In genomic region chr5:149679886-149680285, GRCm38 (mm10) we compare ENCODE assay signal across 9 mouse cellular contexts. TPM values are rescaled to one million over a fixed set of nuclear protein-coding genes. Genes with fewer than 3 reads are reported as not detected.
DNase-seq lines count a peak whose midpoint lies in the region; ATAC-seq and TF ChIP-seq lines count a peak whose summit lies in the region.
"Had no signal": no experiment of that assay in that cellular context is flagged by ENCODE, and none has a peak within 500 bp of the region (broad histone marks: within the 10 kb centered on the region; RNA-seq: fewer than 3 reads in every experiment).

No protein-coding gene starts in this region.

- no peak for TF ChIP-seq CTCF in stomach, postnatal 0 days (IDR thresholded peaks at IDR 0.05; ENCODE audit: low read depth)

- ATAC-seq in hindbrain, embryonic 16.5 days, result no peak
- no peak for ATAC-seq in hindbrain, embryonic 11.5 days (ENCODE audit: low FRiP score)
- no peak for ATAC-seq in stomach, embryonic 16.5 days (ENCODE audit: insufficient read depth, low FRiP score)
- no peak for ATAC-seq in stomach, postnatal 0 days (ENCODE audit: low FRiP score, low TSS enrichment)
- no peak for ATAC-seq in limb, embryonic 14.5 days (ENCODE audit: low FRiP score, low read depth)

- no peaks in the 10 kb centered on the region for H3K27me3 ChIP-seq in hindbrain, embryonic 16.5 days (replicated peaks; ENCODE audit: control insufficient read depth, insufficient read depth, low read length)
- no peaks in the 10 kb centered on the region for H3K27me3 ChIP-seq in hindbrain, embryonic 11.5 days (ENCODE audit: control insufficient read depth, insufficient read depth, low read length)
- no peaks in the 10 kb centered on the region for H3K27me3 ChIP-seq in stomach, embryonic 16.5 days (ENCODE audit: control insufficient read depth, insufficient read depth, low read length)
- no peaks in the 10 kb centered on the region for H3K27me3 ChIP-seq in stomach, postnatal 0 days (ENCODE audit: control insufficient read depth, insufficient read depth, low read length)
- H3K27me3 ChIP-seq in limb, embryonic 14.5 days (ENCODE audit: control insufficient read depth, insufficient read depth, low read length), result no peaks in the 10 kb centered on the region

- no peak for TF ChIP-seq EP300 in stomach, postnatal 0 days (optimal IDR thresholded peaks at IDR 0.05)

- H3K4me3 ChIP-seq in hindbrain, embryonic 16.5 days (ENCODE audit: low read length), result no peak overlapping the region
- no peak overlapping the region for H3K4me3 ChIP-seq in hindbrain, embryonic 11.5 days (ENCODE audit: low read depth, low read length)
- no peak overlapping the region for H3K4me3 ChIP-seq in stomach, embryonic 16.5 days (replicated peaks; ENCODE audit: low read length)
- H3K4me3 ChIP-seq in stomach, postnatal 0 days (ENCODE audit: low read depth, low read length), result no peak overlapping the region
- H3K4me3 ChIP-seq in limb, embryonic 14.5 days (replicated peaks; ENCODE audit: low read length), result 0 out of 2 replicates have a peak overlapping the region, but pooled peaks have one; percentile 71

- peak overlapping the region; percentile 95 for H3K4me2 ChIP-seq in hindbrain, embryonic 16.5 days (ENCODE audit: low read length)
- H3K4me2 ChIP-seq in hindbrain, embryonic 11.5 days (replicated peaks; ENCODE audit: low read depth, low read length), result no peak overlapping the region
- peak overlapping the region; percentile 97; the same call in 1 of the 2 replicates for H3K4me2 ChIP-seq in stomach, embryonic 16.5 days (ENCODE audit: low read depth, low read length)
- H3K4me2 ChIP-seq in stomach, postnatal 0 days (replicated peaks; ENCODE audit: low read depth), result no peak overlapping the region
- H3K4me2 ChIP-seq in limb, embryonic 14.5 days (replicated peaks; ENCODE audit: low read depth, low read length, severe bottlenecking), result 0 out of 2 replicates have a peak overlapping the region, but pooled peaks have one; percentile 92

- peaks cover 10% of the 10 kb centered on the region for H3K4me1 ChIP-seq in hindbrain, embryonic 16.5 days (ENCODE audit: control insufficient read depth, insufficient read depth, low read depth, low read length)
- H3K4me1 ChIP-seq in hindbrain, embryonic 11.5 days (replicated peaks; ENCODE audit: control insufficient read depth, insufficient read depth, low read length), result peaks cover 8% of the 10 kb centered on the region
- peaks cover 9% of the 10 kb centered on the region; the same call in 1 of the 2 replicates for H3K4me1 ChIP-seq in stomach, embryonic 16.5 days (ENCODE audit: control insufficient read depth, insufficient read depth, low read length)
- 0 out of 2 replicates have a peak, but pooled peaks cover 3% of the 10 kb centered on the region for H3K4me1 ChIP-seq in stomach, postnatal 0 days (replicated peaks; ENCODE audit: control insufficient read depth, insufficient read depth)
- H3K4me1 ChIP-seq in limb, embryonic 14.5 days (ENCODE audit: control insufficient read depth, insufficient read depth, low read length), result peaks cover 6% of the 10 kb centered on the region; the same call in 1 of the 2 replicates

- TF ChIP-seq POLR2A in limb, embryonic 14.5 days (IDR thresholded peaks at IDR 0.05; ENCODE audit: borderline replicate concordance, extremely low read depth, insufficient read depth, insufficient read length), result no peak

- no peak overlapping the region for H3K27ac ChIP-seq in hindbrain, embryonic 16.5 days (ENCODE audit: low read depth, low read length)
- H3K27ac ChIP-seq in hindbrain, embryonic 11.5 days (ENCODE audit: low read depth, low read length), result no peak overlapping the region
- no peak overlapping the region for H3K27ac ChIP-seq in stomach, embryonic 16.5 days (ENCODE audit: low read length)
- no peak overlapping the region for H3K27ac ChIP-seq in stomach, postnatal 0 days (replicated peaks)
- H3K27ac ChIP-seq in limb, embryonic 14.5 days (replicated peaks; ENCODE audit: low read depth, low read length), result no peak overlapping the region
- H3K27ac ChIP-seq: left cerebral cortex, adult 2 months had no signal

- no peak overlapping the region for H3K9ac ChIP-seq in hindbrain, embryonic 16.5 days (ENCODE audit: low read depth, low read length)
- H3K9ac ChIP-seq in hindbrain, embryonic 11.5 days (ENCODE audit: low read depth, low read length), result no peak overlapping the region
- no peak overlapping the region for H3K9ac ChIP-seq in stomach, embryonic 16.5 days (ENCODE audit: low read length)
- H3K9ac ChIP-seq in stomach, postnatal 0 days (ENCODE audit: low read length), result no peak overlapping the region
- H3K9ac ChIP-seq in limb, embryonic 14.5 days (ENCODE audit: low read depth, low read length, severe bottlenecking), result no peak overlapping the region

- no peak for DNase-seq in hindbrain, embryonic 11.5 days (ENCODE audit: low spot score)
- no peak for DNase-seq in stomach, postnatal 0 days (ENCODE audit: low spot score)
- DNase-seq in limb, embryonic 14.5 days (ENCODE audit: low spot score), result no peak
- no peak for DNase-seq in ovary, postnatal 36 days (ENCODE audit: low spot score)
- DNase-seq in spleen, postnatal 4 days (ENCODE audit: low spot score in 2 of 2), result no peak
- DNase-seq: cerebellum, postnatal 14 days had no signal

- WGBS in hindbrain, embryonic 16.5 days, result 52% methylated on average over 7 of the region's 7 CpGs
- 79% methylated on average over 7 of the region's 7 CpGs for WGBS in hindbrain, embryonic 11.5 days
- WGBS in stomach, embryonic 16.5 days, result 49% methylated on average over 7 of the region's 7 CpGs
- 47% methylated on average over 7 of the region's 7 CpGs for WGBS in stomach, postnatal 0 days
- 44% methylated on average over 7 of the region's 7 CpGs for WGBS in limb, embryonic 14.5 days

- H3K9me3 ChIP-seq in hindbrain, embryonic 16.5 days (ENCODE audit: control insufficient read depth, low read length), result no peaks in the 10 kb centered on the region
- no peaks in the 10 kb centered on the region for H3K9me3 ChIP-seq in hindbrain, embryonic 11.5 days (ENCODE audit: control insufficient read depth, low read length)
- H3K9me3 ChIP-seq in stomach, embryonic 16.5 days (replicated peaks; ENCODE audit: control insufficient read depth, low read length), result no peaks in the 10 kb centered on the region
- H3K9me3 ChIP-seq in stomach, postnatal 0 days (ENCODE audit: control insufficient read depth, low read length), result no peaks in the 10 kb centered on the region
- H3K9me3 ChIP-seq in limb, embryonic 14.5 days (ENCODE audit: control insufficient read depth, low read length), result no peaks in the 10 kb centered on the region

- no peaks in the 10 kb centered on the region for H3K36me3 ChIP-seq in hindbrain, embryonic 16.5 days (ENCODE audit: control insufficient read depth, insufficient read depth, low read length)
- no peaks in the 10 kb centered on the region for H3K36me3 ChIP-seq in hindbrain, embryonic 11.5 days (ENCODE audit: control insufficient read depth, insufficient read depth, low read length)
- H3K36me3 ChIP-seq in stomach, embryonic 16.5 days (ENCODE audit: control insufficient read depth, insufficient read depth, low read length), result no peaks in the 10 kb centered on the region
- no peaks in the 10 kb centered on the region for H3K36me3 ChIP-seq in stomach, postnatal 0 days (ENCODE audit: control insufficient read depth, insufficient read depth, low read length)
- H3K36me3 ChIP-seq in limb, embryonic 14.5 days (ENCODE audit: control insufficient read depth, insufficient read depth, low read length), result no peaks in the 10 kb centered on the region

RNA-seq across cellular contexts. Expression of gene B3glct, which starts 1.9 kb away (rescaled TPM):
- polyA plus RNA-seq in hindbrain, embryonic 16.5 days (2015; fragmentation: Nextera tagmentation; extraction: Ambion mirVana), result 13.8 and 16.0 TPM in 2 replicates
- polyA plus RNA-seq in hindbrain, embryonic 11.5 days (2014; fragmentation: Nextera tagmentation; extraction: Ambion mirVana), result 15.3 and 15.8 TPM in 2 replicates
- 10.8 and 11.5 TPM in 2 replicates for polyA plus RNA-seq in stomach, embryonic 16.5 days (2015; fragmentation: Nextera tagmentation; extraction: Ambion mirVana)
- 6.2 and 7.1 TPM in 2 replicates for polyA plus RNA-seq in stomach, postnatal 0 days (2015; fragmentation: Nextera tagmentation; extraction: Ambion mirVana)
- 20.0 and 20.4 TPM in 2 replicates for polyA plus RNA-seq in limb, embryonic 14.5 days (2012; rRNA removed)
- polyA plus RNA-seq in limb, embryonic 14.5 days (2014; fragmentation: Nextera tagmentation; extraction: Ambion mirVana), result 15.4 and 16.4 TPM in 2 replicates

RNA-seq across cellular contexts. Expression of gene Hsph1, which starts 43.7 kb away (rescaled TPM):
- polyA plus RNA-seq in hindbrain, embryonic 16.5 days (2015; fragmentation: Nextera tagmentation; extraction: Ambion mirVana), result 97.7 and 105 TPM in 2 replicates
- 118 and 126 TPM in 2 replicates for polyA plus RNA-seq in hindbrain, embryonic 11.5 days (2014; fragmentation: Nextera tagmentation; extraction: Ambion mirVana)
- 49.5 and 51.4 TPM in 2 replicates for polyA plus RNA-seq in stomach, embryonic 16.5 days (2015; fragmentation: Nextera tagmentation; extraction: Ambion mirVana)
- polyA plus RNA-seq in stomach, postnatal 0 days (2015; fragmentation: Nextera tagmentation; extraction: Ambion mirVana), result 11.7 and 13.4 TPM in 2 replicates
- polyA plus RNA-seq in limb, embryonic 14.5 days (2012; rRNA removed), result 34.2 and 63.4 TPM in 2 replicates
- 46.9 and 50.9 TPM in 2 replicates for polyA plus RNA-seq in limb, embryonic 14.5 days (2014; fragmentation: Nextera tagmentation; extraction: Ambion mirVana)

Comparison
In these comparisons a context has a peak if more than half of its experiments do, and no peak if none do; other contexts are left out.
1. H3K4me2 ChIP-seq: peak in hindbrain, embryonic 16.5 days (single experiment), stomach, embryonic 16.5 days (single experiment) and limb, embryonic 14.5 days (single experiment); none in hindbrain, embryonic 11.5 days (single experiment) and stomach, postnatal 0 days (single experiment).